Mouse (Mus musculus): ENCODE results near the gene Limch1. TPM values are rescaled to one million over a fixed set of nuclear protein-coding genes. Genes with fewer than 3 reads are reported as not detected.

Gene Limch1
- polyA plus RNA-seq, 2 experiments: 44.4 to 85.3 TPM

GRCm38 (mm10) chr5:67060519-67060918 is 314.9 kb downstream of the Limch1 start:
- H3K9ac ChIP-seq (ENCODE audit: low read depth, low read length, severe bottlenecking): no peak overlapping the region
- H3K27me3 ChIP-seq (ENCODE audit: control insufficient read depth, insufficient read depth, low read length): no peaks in the 10 kb centered on the region
- DNase-seq (ENCODE audit: low spot score) (no peak), ATAC-seq (ENCODE audit: low FRiP score, low read depth) (no peak)
- no peak for TF ChIP-seq POLR2A (IDR thresholded peaks at IDR 0.05; ENCODE audit: borderline replicate concordance, extremely low read depth, insufficient read depth, insufficient read length)
- H3K4me1 ChIP-seq (ENCODE audit: control insufficient read depth, insufficient read depth, low read length): no peaks in the 10 kb centered on the region
- no peak overlapping the region for H3K4me3 ChIP-seq (replicated peaks; ENCODE audit: low read length)
- H3K36me3 ChIP-seq (ENCODE audit: control insufficient read depth, insufficient read depth, low read length): peaks cover under 1% of the 10 kb centered on the region; the same call in 1 of the 2 replicates
- no peak overlapping the region for H3K27ac ChIP-seq (replicated peaks; ENCODE audit: low read depth, low read length)
- no peak overlapping the region for H3K4me2 ChIP-seq (replicated peaks; ENCODE audit: low read depth, low read length, severe bottlenecking)
- no peaks in the 10 kb centered on the region for H3K9me3 ChIP-seq (ENCODE audit: control insufficient read depth, low read length)
- WGBS: 71% methylated on average over 2 of the region's 4 CpGs

GRCm38 (mm10) chr5:67063596-67063995 is 318.0 kb downstream of the Limch1 start:
- H3K27ac ChIP-seq (replicated peaks; ENCODE audit: low read depth, low read length): no peak overlapping the region
- H3K4me3 ChIP-seq (replicated peaks; ENCODE audit: low read length): no peak overlapping the region
- no peak for TF ChIP-seq POLR2A (IDR thresholded peaks at IDR 0.05; ENCODE audit: borderline replicate concordance, extremely low read depth, insufficient read depth, insufficient read length)
- H3K27me3 ChIP-seq (ENCODE audit: control insufficient read depth, insufficient read depth, low read length): no peaks in the 10 kb centered on the region
- H3K4me1 ChIP-seq (ENCODE audit: control insufficient read depth, insufficient read depth, low read length): no peaks in the 10 kb centered on the region
- DNase-seq (ENCODE audit: low spot score): no peak
- WGBS: 78% methylated on average over 9 of the region's 9 CpGs
- no peaks in the 10 kb centered on the region for H3K9me3 ChIP-seq (ENCODE audit: control insufficient read depth, low read length)
- no peak for ATAC-seq (ENCODE audit: low FRiP score, low read depth)
- H3K9ac ChIP-seq (ENCODE audit: low read depth, low read length, severe bottlenecking): no peak overlapping the region
- H3K36me3 ChIP-seq (ENCODE audit: control insufficient read depth, insufficient read depth, low read length): no peaks in the 10 kb centered on the region
- no peak overlapping the region for H3K4me2 ChIP-seq (replicated peaks; ENCODE audit: low read depth, low read length, severe bottlenecking)

GRCm38 (mm10) chr5:67083117-67083516 is 337.5 kb downstream of the Limch1 start:
- H3K36me3 ChIP-seq (ENCODE audit: control insufficient read depth, insufficient read depth, low read length): no peaks in the 10 kb centered on the region
- no peak overlapping the region for H3K4me3 ChIP-seq (replicated peaks; ENCODE audit: low read length)
- no peak overlapping the region for H3K4me2 ChIP-seq (replicated peaks; ENCODE audit: low read depth, low read length, severe bottlenecking)
- TF ChIP-seq POLR2A (IDR thresholded peaks at IDR 0.05; ENCODE audit: borderline replicate concordance, extremely low read depth, insufficient read depth, insufficient read length): no peak
- H3K27me3 ChIP-seq (ENCODE audit: control insufficient read depth, insufficient read depth, low read length): no peaks in the 10 kb centered on the region; the same call in 1 of the 2 replicates
- no peaks in the 10 kb centered on the region for H3K4me1 ChIP-seq (ENCODE audit: control insufficient read depth, insufficient read depth, low read length)
- H3K27ac ChIP-seq (replicated peaks; ENCODE audit: low read depth, low read length): no peak overlapping the region
- no peak for ATAC-seq (ENCODE audit: low FRiP score, low read depth)
- peaks cover 7% of the 10 kb centered on the region for H3K9me3 ChIP-seq (ENCODE audit: control insufficient read depth, low read length)
- DNase-seq (ENCODE audit: low spot score): no peak
- no peak overlapping the region for H3K9ac ChIP-seq (ENCODE audit: low read depth, low read length, severe bottlenecking)
- 24% methylated on average over 6 of the region's 6 CpGs for WGBS

GRCm38 (mm10) chr5:67090856-67091255 is 345.2 kb downstream of the Limch1 start:
- 62% methylated on average over 5 of the region's 5 CpGs for WGBS

GRCm38 (mm10) chr5:67091766-67092165 is 346.1 kb downstream of the Limch1 start:
- ATAC-seq (ENCODE audit: low FRiP score, low read depth) (no peak), DNase-seq (ENCODE audit: low spot score) (no peak)
- TF ChIP-seq POLR2A (IDR thresholded peaks at IDR 0.05; ENCODE audit: borderline replicate concordance, extremely low read depth, insufficient read depth, insufficient read length): no peak
- no peaks in the 10 kb centered on the region for H3K9me3 ChIP-seq (ENCODE audit: control insufficient read depth, low read length)
- no peak overlapping the region for H3K4me2 ChIP-seq (replicated peaks; ENCODE audit: low read depth, low read length, severe bottlenecking)
- H3K36me3 ChIP-seq (ENCODE audit: control insufficient read depth, insufficient read depth, low read length): no peaks in the 10 kb centered on the region
- 17% methylated on average over 4 of the region's 4 CpGs for WGBS
- no peak overlapping the region for H3K4me3 ChIP-seq (replicated peaks; ENCODE audit: low read length)
- H3K27me3 ChIP-seq (ENCODE audit: control insufficient read depth, insufficient read depth, low read length): peaks cover 70% of the 10 kb centered on the region
- H3K27ac ChIP-seq (replicated peaks; ENCODE audit: low read depth, low read length): no peak overlapping the region
- no peak overlapping the region for H3K9ac ChIP-seq (ENCODE audit: low read depth, low read length, severe bottlenecking)
- no peaks in the 10 kb centered on the region for H3K4me1 ChIP-seq (ENCODE audit: control insufficient read depth, insufficient read depth, low read length)

More at GRCm38 (mm10) chr5:67090856-67091255, 345.2 kb downstream of the Limch1 start:
- ATAC-seq (ENCODE audit: low FRiP score, low read depth) (no peak), DNase-seq (ENCODE audit: low spot score) (no peak)
- Histone ChIP-seq H3K27me3 (ENCODE audit: control insufficient read depth, insufficient read depth, low read length) (peaks cover 61% of the 10 kb centered on the region), H3K27ac (replicated peaks; ENCODE audit: low read depth, low read length) (no peak overlapping the region), H3K9me3 (ENCODE audit: control insufficient read depth, low read length) (no peaks in the 10 kb centered on the region), H3K4me1 (ENCODE audit: control insufficient read depth, insufficient read depth, low read length) (no peaks in the 10 kb centered on the region), H3K4me2 (replicated peaks; ENCODE audit: low read depth, low read length, severe bottlenecking) (no peak overlapping the region), H3K36me3 (ENCODE audit: control insufficient read depth, insufficient read depth, low read length) (no peaks in the 10 kb centered on the region), H3K4me3 (replicated peaks; ENCODE audit: low read length) (no peak overlapping the region), H3K9ac (ENCODE audit: low read depth, low read length, severe bottlenecking) (no peak overlapping the region)
- TF ChIP-seq POLR2A (IDR thresholded peaks at IDR 0.05; ENCODE audit: borderline replicate concordance, extremely low read depth, insufficient read depth, insufficient read length): no peak

- Histone ChIP-seq H3K9ac (ENCODE audit: low read depth, low read length, severe bottlenecking) (no peak overlapping the region), H3K27me3 (ENCODE audit: control insufficient read depth, insufficient read depth, low read length) (peaks cover 88% of the 10 kb centered on the region), H3K27ac (replicated peaks; ENCODE audit: low read depth, low read length) (no peak overlapping the region), H3K4me1 (ENCODE audit: control insufficient read depth, insufficient read depth, low read length) (no peaks in the 10 kb centered on the region), H3K4me3 (replicated peaks; ENCODE audit: low read length) (no peak overlapping the region), H3K36me3 (ENCODE audit: control insufficient read depth, insufficient read depth, low read length) (no peaks in the 10 kb centered on the region), H3K9me3 (ENCODE audit: control insufficient read depth, low read length) (no peaks in the 10 kb centered on the region), H3K4me2 (replicated peaks; ENCODE audit: low read depth, low read length, severe bottlenecking) (no peak overlapping the region)
- DNase-seq (ENCODE audit: low spot score) (no peak), ATAC-seq (ENCODE audit: low FRiP score, low read depth) (no peak)
- WGBS: 17% methylated on average over 2 of the region's 2 CpGs
- TF ChIP-seq POLR2A (IDR thresholded peaks at IDR 0.05; ENCODE audit: borderline replicate concordance, extremely low read depth, insufficient read depth, insufficient read length): no peak
Observed at GRCm38 (mm10) chr5:67093991-67094390, 348.4 kb downstream of the Limch1 start.
